Mouse (Mus musculus) liver, embryonic 11.5 days (tissue): ENCODE data around the gene Galnt16. TPM values are rescaled to one million over a fixed set of nuclear protein-coding genes. Genes with fewer than 3 reads are reported as not detected.

Experiments used
- ATAC-seq: fragments of 200-750 bp; cut with Nextera tagmentation; replicated peaks from 2 replicates; pipeline ENCODE4 v1.8.0; 2017; ENCODE audit warnings: moderate number of reproducible peaks, mild to moderate bottlenecking, moderate TSS enrichment, moderate library complexity; ENCODE audit not compliant: low FRiP score
- DNase-seq: peaks from one replicate; pipeline ENCODE4 v3.0.0-alpha.2; 2017; ENCODE audit warnings: low spot score
- H3K27ac ChIP-seq: fragments of 300-500 bp; sonication (generic); 2 replicates; pipeline ENCODE4 v1.5.1; 2014; ENCODE audit warnings: mild to moderate bottlenecking, low read depth, low read length, control low read depth
- H3K27me3 ChIP-seq: fragments of 300-500 bp; sonication (generic); replicated peaks from 2 replicates; pipeline ENCODE4 v1.6.1; 2014; ENCODE audit warnings: low read length, mixed read lengths; ENCODE audit not compliant: control insufficient read depth, insufficient read depth
- H3K36me3 ChIP-seq: fragments of 300-500 bp; sonication (generic); 2 replicates; pipeline ENCODE4 v1.6.1; 2014; ENCODE audit warnings: mild to moderate bottlenecking, low read length, moderate library complexity, mixed read lengths; ENCODE audit not compliant: control insufficient read depth, insufficient read depth
- H3K4me1 ChIP-seq: fragments of 300-500 bp; sonication (generic); replicated peaks from 2 replicates; pipeline ENCODE4 v1.6.1; 2014; ENCODE audit warnings: low read length, mixed read lengths; ENCODE audit not compliant: control insufficient read depth, insufficient read depth
- H3K4me2 ChIP-seq: fragments of 300-500 bp; sonication (generic); 2 replicates; pipeline ENCODE4 v1.6.1; 2014; ENCODE audit warnings: mild to moderate bottlenecking, control low read depth, moderate library complexity
- H3K4me3 ChIP-seq: fragments of 300-500 bp; sonication (generic); 2 replicates; pipeline ENCODE4 v1.5.1; 2014; ENCODE audit warnings: low read depth, low read length, control low read depth
- H3K9ac ChIP-seq: fragments of 300-500 bp; sonication (generic); 2 replicates; pipeline ENCODE4 v1.6.1; 2014; ENCODE audit warnings: low read depth, low read length, control low read depth
- H3K9me3 ChIP-seq: fragments of 300-500 bp; sonication (generic); 2 replicates; pipeline ENCODE4 v1.6.1; 2016; ENCODE audit warnings: low read length, inconsistent platforms, mixed read lengths; ENCODE audit not compliant: control insufficient read depth
- WGBS: fragments of 180-500 bp; shearing (Covaris S2); extraction: QIAGEN DNeasy Blood & Tissue Kit; methylation state at CpG from one replicate; pipeline ENCODE4 v1.1.7; 2014; 5-methylcytosine and 5-hydroxymethylcytosine counted together
- polyA plus RNA-seq: library from polyadenylated mRNA; unstranded; fragments of >200 nt; fragmentation: Nextera tagmentation; extraction: Ambion mirVana; gene quantifications from 2 replicates; pipeline ENCODE4 v1.2.1, GENCODE M21; 2014

Galnt16 gene
- polyA plus RNA-seq, 1 experiment from 2014 or later, result 0.92 TPM

- Histone ChIP-seq H3K36me3 (no peaks in the 10 kb centered on the region), H3K9me3 (no peaks in the 10 kb centered on the region), H3K27me3 (peaks cover 6% of the 10 kb centered on the region; the same call in 1 of the 2 replicates), H3K9ac (no peak overlapping the region), H3K4me1 (no peaks in the 10 kb centered on the region), H3K4me2 (no peak overlapping the region), H3K27ac (no peak overlapping the region), H3K4me3 (no peak overlapping the region)
- 26% methylated on average over 4 of the region's 4 CpGs for WGBS
- no peak for DNase-seq
- no peak for ATAC-seq
These were observed 27.2 kb downstream of the Galnt16 start for GRCm38 (mm10) chr12:80545310-80545709.

DNA sequence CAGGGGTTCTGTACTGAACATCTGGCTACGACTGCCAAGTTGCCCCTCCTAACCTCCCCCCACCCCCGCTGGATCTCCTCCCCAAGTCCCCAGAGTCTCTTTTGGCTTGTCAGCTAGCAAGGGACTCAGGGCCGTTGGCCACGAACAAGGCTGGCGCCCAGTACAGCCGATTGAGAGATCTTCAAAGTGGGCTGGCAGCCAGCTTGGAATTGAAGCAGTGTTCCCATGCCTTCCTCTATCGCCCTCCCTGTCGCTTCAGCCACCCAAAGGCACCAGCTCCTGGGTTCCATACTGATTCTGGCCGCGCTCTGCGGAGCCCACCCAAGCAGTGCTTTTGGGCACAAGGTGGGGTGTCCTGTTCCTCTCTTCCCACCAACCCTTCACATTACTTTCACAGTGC is 31.6 kb downstream of the Galnt16 start:
- no peaks in the 10 kb centered on the region for H3K4me1 ChIP-seq

GRCm38 (mm10) chr12:80553157-80553556 is 35.1 kb downstream of the Galnt16 start:
- ATAC-seq (no peak), DNase-seq (no peak)
- Histone ChIP-seq H3K9me3 (no peaks in the 10 kb centered on the region), H3K27me3 (no peaks in the 10 kb centered on the region), H3K4me2 (no peak overlapping the region), H3K36me3 (no peaks in the 10 kb centered on the region), H3K4me1 (no peaks in the 10 kb centered on the region), H3K4me3 (no peak overlapping the region), H3K9ac (no peak overlapping the region), H3K27ac (no peak overlapping the region)
- WGBS, result 32% methylated on average over 2 of the region's 3 CpGs

More for the DNA sequence above, 31.6 kb downstream of the Galnt16 start:
- ATAC-seq, result no peak
- 77% methylated on average over 11 of the region's 11 CpGs for WGBS
- Histone ChIP-seq H3K27me3 (peaks cover 6% of the 10 kb centered on the region; the same call in 1 of the 2 replicates), H3K27ac (no peak overlapping the region), H3K4me3 (no peak overlapping the region), H3K4me2 (no peak overlapping the region), H3K9me3 (no peaks in the 10 kb centered on the region), H3K9ac (no peak overlapping the region), H3K36me3 (no peaks in the 10 kb centered on the region)
- no peak for DNase-seq

GRCm38 (mm10) chr12:80554312-80554711 is 36.2 kb downstream of the Galnt16 start:
- no peaks in the 10 kb centered on the region for H3K27me3 ChIP-seq
- H3K4me1 ChIP-seq, result no peaks in the 10 kb centered on the region
- no peak overlapping the region for H3K9ac ChIP-seq
- no peak for ATAC-seq
- 84% methylated on average over 6 of the region's 6 CpGs for WGBS
- H3K27ac ChIP-seq, result no peak overlapping the region
- no peaks in the 10 kb centered on the region for H3K9me3 ChIP-seq
- no peaks in the 10 kb centered on the region for H3K36me3 ChIP-seq
- DNase-seq, result no peak
- H3K4me3 ChIP-seq, result no peak overlapping the region
- no peak overlapping the region for H3K4me2 ChIP-seq

GRCm38 (mm10) chr12:80561904-80562303 is 43.8 kb downstream of the Galnt16 start:
- H3K4me3 ChIP-seq, result no peak overlapping the region

GRCm38 (mm10) chr12:80562793-80563192 is 44.7 kb downstream of the Galnt16 start:
- Histone ChIP-seq H3K4me1 (no peaks in the 10 kb centered on the region), H3K4me2 (no peak overlapping the region), H3K9me3 (no peaks in the 10 kb centered on the region), H3K4me3 (no peak overlapping the region), H3K27me3 (no peaks in the 10 kb centered on the region), H3K9ac (no peak overlapping the region), H3K27ac (no peak overlapping the region), H3K36me3 (no peaks in the 10 kb centered on the region)
- no peak for DNase-seq
- ATAC-seq, result no peak
- 53% methylated on average over 5 of the region's 5 CpGs for WGBS

More at GRCm38 (mm10) chr12:80561904-80562303, 43.8 kb downstream of the Galnt16 start:
- H3K36me3 ChIP-seq, result no peaks in the 10 kb centered on the region
- H3K9me3 ChIP-seq, result no peaks in the 10 kb centered on the region
- H3K27ac ChIP-seq, result no peak overlapping the region
- no peaks in the 10 kb centered on the region for H3K27me3 ChIP-seq
- DNase-seq, result no peak
- ATAC-seq, result no peak
- H3K9ac ChIP-seq, result no peak overlapping the region
- H3K4me2 ChIP-seq, result no peak overlapping the region
- WGBS, result 28% methylated on average over 2 of the region's 2 CpGs
- no peaks in the 10 kb centered on the region for H3K4me1 ChIP-seq

GRCm38 (mm10) chr12:80564990-80565389 is 46.9 kb downstream of the Galnt16 start:
- Histone ChIP-seq H3K27me3 (no peaks in the 10 kb centered on the region), H3K27ac (no peak overlapping the region), H3K4me1 (no peaks in the 10 kb centered on the region), H3K36me3 (no peaks in the 10 kb centered on the region), H3K4me3 (no peak overlapping the region), H3K9me3 (no peaks in the 10 kb centered on the region), H3K9ac (no peak overlapping the region), H3K4me2 (no peak overlapping the region)
- 77% methylated on average over 6 of the region's 6 CpGs for WGBS
- ATAC-seq (no peak), DNase-seq (no peak)

- Histone ChIP-seq H3K36me3 (no peaks in the 10 kb centered on the region), H3K9me3 (no peaks in the 10 kb centered on the region), H3K9ac (no peak overlapping the region), H3K27ac (no peak overlapping the region), H3K4me1 (no peaks in the 10 kb centered on the region), H3K27me3 (no peaks in the 10 kb centered on the region), H3K4me2 (no peak overlapping the region), H3K4me3 (no peak overlapping the region)
- WGBS, result 61% methylated on average over 2 of the region's 2 CpGs
- ATAC-seq (no peak), DNase-seq (no peak)
These were observed 47.7 kb downstream of the Galnt16 start for GRCm38 (mm10) chr12:80565793-80566192.

GRCm38 (mm10) chr12:80566502-80566901 is 48.4 kb downstream of the Galnt16 start:
- Histone ChIP-seq H3K27ac (no peak overlapping the region), H3K9ac (no peak overlapping the region), H3K4me2 (no peak overlapping the region), H3K9me3 (no peaks in the 10 kb centered on the region), H3K4me1 (no peaks in the 10 kb centered on the region), H3K36me3 (no peaks in the 10 kb centered on the region), H3K4me3 (no peak overlapping the region), H3K27me3 (no peaks in the 10 kb centered on the region)
- DNase-seq (no peak), ATAC-seq (no peak)
- 71% methylated on average over 4 of the region's 4 CpGs for WGBS
